Mouse (Mus musculus) kidney, adult 2 months (tissue): ENCODE measurements around the gene Ykt6.

Experiments
- CTCF ChIP-seq: fragments of 200-500 bp; conservative IDR thresholded peaks from 2 replicates; pipeline ENCODE4 v1.5.1; 2011; ENCODE audit warnings: low read depth, mild to moderate bottlenecking, control low read depth, low read length, moderate library complexity, mixed read lengths; ENCODE audit not compliant: insufficient read depth, insufficient read length
- POLR2A ChIP-seq: fragments of 200-500 bp; IDR thresholded peaks from one replicate; pipeline ENCODE4 v1.6.1; 2011; ENCODE audit warnings: low read depth, low read length, control low read depth

DNA sequence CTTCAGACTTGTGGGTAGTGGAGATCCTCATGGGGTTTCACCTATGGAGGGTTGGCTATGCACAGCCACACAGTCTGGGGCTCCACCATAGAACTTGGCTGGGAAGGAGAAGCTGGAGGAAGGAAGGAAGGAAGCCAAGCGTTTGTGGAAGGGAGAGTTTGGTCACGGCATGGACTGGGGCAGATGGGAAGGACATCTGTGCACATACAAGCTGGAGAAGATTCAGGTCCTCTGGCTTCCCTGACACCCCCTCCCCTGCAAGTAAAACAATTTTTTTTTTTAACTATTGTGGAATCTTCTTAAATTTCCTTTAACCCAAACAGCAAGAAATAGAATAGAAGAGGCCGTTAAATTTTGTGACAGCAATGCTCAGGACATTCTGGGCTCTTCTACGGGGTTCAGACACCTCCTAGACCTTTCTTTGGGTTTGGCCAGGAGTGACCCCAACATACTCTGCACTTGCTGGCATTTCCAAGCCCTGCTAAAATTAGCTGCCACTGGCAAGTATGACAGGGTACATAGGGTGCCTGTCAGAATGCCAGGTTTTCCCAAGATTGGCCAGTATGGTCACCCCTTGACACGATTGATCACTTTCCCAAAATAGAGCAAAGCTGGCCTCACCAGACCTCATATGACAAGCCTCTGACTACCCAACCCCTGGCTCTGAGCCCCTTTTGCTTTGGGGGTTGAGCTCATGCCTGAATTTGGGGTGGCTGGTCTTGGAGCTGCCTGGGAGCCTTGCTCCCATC lies 39.9 kb upstream of the Ykt6 start:
- no peak for TF ChIP-seq CTCF
- TF ChIP-seq POLR2A: no peak
